Mouse (Mus musculus): ENCODE measurements around the gene Cks2.

- TF ChIP-seq ZNF384 (IDR thresholded peaks at IDR 0.05; ENCODE audit: low read depth, low read length) (no peak), CHD2 (IDR thresholded peaks at IDR 0.05; ENCODE audit: low read depth, low read length) (no peak), HCFC1 (IDR thresholded peaks at IDR 0.05; ENCODE audit: borderline replicate concordance, insufficient read depth, low read length) (no peak), ZC3H11A (IDR thresholded peaks at IDR 0.05; ENCODE audit: borderline replicate concordance, low read depth, low read length) (no peak), MAFK (IDR thresholded peaks at IDR 0.05; ENCODE audit: insufficient read depth, low read depth, low read length) (no peak)
Observed at GRCm38 (mm10) chr13:51658094-51658493, 13.1 kb downstream of the Cks2 start.
